Mouse (Mus musculus) cerebellum, postnatal 14 days (tissue): ENCODE results near the gene Adamts2.

ENCODE experiments used
- DNase-seq, 2 experiments: peaks; one replicate each; pipeline ENCODE4 v3.0.0; 2021; ENCODE audit warnings: mixed read lengths in 2 of 2

Gene Adamts2

DNA sequence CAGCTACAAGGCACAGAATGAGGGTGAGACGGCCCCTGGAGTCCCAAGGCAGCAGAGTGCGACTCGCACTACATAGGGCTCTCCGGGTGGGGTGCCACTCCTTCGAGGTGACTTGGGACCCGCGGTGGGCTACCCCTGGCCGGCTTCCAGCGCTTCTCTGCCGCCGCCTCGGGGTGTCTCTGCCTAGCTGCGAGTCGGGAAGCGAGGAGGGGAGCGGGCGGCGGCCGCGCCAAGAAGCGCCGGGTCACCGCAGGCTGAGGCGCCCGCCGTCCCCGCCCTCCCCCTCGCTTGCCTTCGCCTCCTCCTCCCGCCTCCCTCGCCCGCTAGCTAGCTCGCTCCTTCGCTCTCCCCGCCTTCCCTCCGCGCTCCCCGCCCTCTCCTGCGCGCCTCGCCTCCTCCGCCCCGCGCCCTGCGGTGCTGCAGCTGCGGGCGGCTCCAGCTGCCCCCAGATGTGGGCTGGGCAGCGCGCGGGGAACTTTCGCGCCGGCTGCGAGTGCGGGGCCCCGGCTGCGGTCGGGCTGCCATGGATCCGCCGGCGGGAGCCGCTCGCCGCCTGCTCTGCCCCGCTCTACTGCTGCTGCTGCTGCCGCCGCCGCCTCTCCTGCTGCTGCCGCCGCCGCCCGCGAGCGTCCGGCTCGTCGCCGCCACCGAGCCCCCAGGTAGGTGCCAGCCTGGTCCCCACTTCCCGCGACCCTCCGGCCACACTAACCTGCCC lies at the start of gene Adamts2:
Gene Adamts2 (plus strand): TSS at position 444 of the 715 bp plus-strand sequence.
- peak; percentile 75 to 77 for DNase-seq

- no peak for DNase-seq
These were observed 44.8 kb upstream of the Adamts2 start for GRCm38 (mm10) chr11:50557064-50557463.

DNA sequence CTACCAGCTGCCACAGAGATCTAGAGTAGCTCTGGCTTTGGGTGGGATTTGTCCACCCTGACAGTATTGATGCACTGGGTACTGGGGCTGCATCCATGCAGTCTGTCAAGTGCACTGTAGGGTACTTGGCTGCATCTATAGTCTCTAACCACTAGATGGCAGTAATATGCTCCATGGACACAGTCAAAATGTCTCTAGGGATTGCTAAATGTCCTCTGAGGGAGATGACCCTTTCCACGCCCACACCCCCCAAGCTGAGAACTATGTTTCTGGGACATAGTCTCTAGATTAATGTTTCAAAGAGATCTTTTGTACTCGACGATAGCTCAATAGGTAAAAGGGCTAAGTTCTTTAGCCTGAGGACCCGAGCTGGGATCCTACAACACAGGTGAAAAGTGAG lies 42.8 kb upstream of the Adamts2 start:
- DNase-seq = peak in 1 of 2 experiments; percentile 36

DNA sequence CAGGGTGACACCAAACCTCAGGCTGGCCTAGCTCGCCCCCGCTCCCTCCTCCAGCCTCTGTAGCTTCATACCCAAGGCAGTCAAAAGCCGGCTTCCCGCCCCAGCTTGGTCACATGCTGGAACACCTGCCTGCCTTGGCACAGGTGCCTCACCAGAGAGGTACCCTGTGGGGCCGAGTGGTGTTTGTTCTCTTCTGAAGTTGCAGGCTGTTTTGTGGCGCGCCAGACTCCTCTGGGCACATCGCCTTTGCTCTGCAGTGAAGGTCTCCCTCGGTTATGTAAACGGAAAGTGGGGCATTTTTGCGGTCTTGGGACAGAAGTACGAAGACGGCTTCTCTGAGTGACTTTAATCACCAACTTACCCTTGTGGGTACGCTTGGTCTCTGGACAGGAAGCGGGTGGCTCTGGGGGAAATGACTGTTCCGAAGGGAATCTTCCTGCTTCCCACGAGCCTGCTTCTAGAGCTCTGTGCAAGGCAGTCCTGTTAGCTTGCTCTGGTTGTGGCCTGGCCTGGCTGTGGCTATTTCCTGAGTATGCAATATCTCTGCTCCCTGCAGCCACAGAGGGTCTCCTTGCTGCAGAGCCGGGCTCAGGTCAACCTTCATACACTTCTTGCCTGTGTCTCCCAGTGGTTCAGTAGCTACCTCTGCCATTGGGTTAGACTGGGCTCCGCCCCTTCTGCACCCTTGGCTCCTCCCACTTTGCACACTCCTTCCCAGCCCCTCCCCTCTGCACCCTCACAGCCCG lies 36.2 kb upstream of the Adamts2 start:
- no peak for DNase-seq

DNA sequence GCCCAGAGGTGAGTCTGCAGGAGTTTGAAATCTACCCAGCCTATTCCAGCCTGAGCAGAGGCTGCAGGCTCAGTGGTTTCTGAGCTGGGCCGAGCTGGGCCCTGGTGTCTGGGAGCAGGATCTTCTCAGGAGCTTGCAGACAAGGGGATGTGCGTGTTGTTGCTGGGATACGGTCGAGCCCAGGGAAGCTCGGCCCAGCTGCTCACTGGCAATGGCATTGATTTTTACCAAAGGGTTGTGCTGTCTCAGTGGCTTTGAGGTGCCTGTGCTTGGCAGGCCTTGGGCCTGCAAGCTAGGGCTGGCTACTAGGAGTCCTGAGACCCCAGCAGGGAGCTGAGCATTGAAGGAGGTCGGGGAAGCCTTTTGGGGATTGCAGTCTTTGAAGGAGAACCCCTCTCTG lies 30.4 kb upstream of the Adamts2 start:
- peak in 1 of 2 experiments; percentile 24 for DNase-seq

DNA sequence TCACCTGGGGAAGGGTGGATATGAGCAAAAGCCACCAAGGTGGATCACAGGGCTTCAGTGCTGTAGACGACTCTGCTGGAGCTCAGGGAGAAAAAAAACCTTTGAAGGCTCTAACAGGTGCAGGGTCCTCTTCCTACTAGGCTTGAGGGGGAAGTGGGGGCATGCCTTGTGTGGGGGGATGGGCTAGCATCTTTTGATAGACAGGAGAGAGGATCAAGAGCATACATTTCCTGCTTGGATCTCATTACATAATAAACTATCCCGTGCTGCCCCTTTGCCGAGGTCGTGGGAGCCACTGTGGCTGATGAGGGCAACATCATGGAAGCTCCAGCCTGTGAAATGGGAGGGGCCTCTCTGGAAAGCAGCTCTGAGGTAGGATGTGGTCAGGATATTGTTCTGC lies 25.4 kb upstream of the Adamts2 start:
- no peak for DNase-seq

DNA sequence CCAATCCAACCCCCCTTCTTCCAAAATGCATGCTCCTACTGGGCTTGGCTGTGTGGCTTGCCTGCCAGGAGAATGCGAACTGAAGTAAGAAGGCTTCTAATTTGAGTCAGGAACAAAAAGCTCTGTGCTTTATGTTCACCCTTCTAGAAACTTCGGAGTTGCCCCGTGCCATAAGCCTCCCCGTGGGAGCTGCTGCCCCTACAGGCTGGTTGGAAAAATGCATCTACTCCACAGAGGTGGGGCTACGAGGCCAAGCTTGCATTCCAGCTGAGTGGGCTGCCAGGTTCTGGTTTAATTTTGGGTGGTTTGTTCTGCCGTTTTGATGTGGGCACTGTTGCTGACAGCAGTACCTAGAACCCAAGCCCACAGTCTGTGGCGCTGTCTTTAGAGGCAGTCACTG lies 14.9 kb upstream of the Adamts2 start:
- DNase-seq = peak; percentile 67 to 78

GRCm38 (mm10) chr11:50587787-50588186 lies 14.1 kb upstream of the Adamts2 start:
- DNase-seq = peak; percentile 82 to 86

GRCm38 (mm10) chr11:50589060-50589459 lies 12.8 kb upstream of the Adamts2 start:
- DNase-seq = peak; percentile 83 to 88

GRCm38 (mm10) chr11:50591053-50591452 lies 10.8 kb upstream of the Adamts2 start:
- DNase-seq = no peak

DNA sequence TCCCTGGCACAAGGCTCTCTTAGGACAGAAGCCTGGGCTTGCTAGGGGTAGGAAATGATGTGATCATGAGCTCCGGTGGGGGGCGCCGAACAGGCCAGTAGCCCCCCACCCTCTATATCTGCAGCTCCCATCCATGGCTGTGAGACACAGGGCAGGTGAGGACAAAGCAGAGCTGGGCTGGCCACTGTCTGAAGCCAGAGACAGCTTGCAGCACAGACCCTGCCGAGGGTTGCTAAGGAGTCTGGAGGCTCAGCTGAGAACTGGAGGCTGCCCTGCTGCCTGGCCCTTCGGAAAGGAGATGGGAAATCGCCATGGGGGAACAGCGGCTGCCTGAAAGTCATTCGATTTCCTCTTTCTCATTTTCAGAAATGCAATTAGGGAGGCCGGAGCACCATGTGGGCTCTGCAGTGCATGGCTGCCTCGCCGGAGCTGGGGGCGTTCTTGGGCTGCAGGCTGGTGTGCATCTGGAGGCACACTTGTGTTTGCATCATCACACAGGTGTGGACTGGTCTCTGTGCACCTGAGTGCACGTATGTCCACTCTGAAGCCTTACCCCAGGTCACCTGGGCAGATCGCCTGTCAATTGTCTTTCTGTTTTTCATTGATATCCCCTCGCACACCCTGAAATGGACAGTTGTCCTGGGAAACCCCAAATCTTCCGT lies 8.9 kb upstream of the Adamts2 start:
- peak in 1 of 2 experiments; percentile 49 for DNase-seq

DNA sequence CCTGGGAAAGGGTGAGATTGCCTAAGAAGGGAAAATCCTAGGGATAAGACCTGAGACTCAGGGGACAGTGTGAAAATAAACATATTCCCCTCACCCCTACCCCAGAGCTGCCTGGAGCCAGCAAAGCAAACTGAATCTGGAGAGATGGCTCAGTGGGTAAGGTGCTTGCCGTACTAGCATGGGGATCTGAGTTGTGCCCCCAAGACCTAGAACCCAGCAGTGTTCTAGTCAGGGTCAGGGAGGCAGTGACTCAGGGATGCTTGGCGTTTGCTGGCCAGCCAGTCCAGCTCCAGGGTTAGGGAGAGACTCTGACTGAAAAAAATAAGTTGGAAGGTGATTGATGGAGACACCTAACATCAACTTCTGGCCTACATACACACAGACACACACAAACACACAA lies 5.3 kb upstream of the Adamts2 start:
- no peak for DNase-seq

- no peak for DNase-seq
These were observed 2.7 kb upstream of the Adamts2 start for GRCm38 (mm10) chr11:50599156-50599555.

GRCm38 (mm10) chr11:50602356-50603081 lies 635 bp downstream of the Adamts2 start:
- DNase-seq = peak; percentile 62 to 71

DNA sequence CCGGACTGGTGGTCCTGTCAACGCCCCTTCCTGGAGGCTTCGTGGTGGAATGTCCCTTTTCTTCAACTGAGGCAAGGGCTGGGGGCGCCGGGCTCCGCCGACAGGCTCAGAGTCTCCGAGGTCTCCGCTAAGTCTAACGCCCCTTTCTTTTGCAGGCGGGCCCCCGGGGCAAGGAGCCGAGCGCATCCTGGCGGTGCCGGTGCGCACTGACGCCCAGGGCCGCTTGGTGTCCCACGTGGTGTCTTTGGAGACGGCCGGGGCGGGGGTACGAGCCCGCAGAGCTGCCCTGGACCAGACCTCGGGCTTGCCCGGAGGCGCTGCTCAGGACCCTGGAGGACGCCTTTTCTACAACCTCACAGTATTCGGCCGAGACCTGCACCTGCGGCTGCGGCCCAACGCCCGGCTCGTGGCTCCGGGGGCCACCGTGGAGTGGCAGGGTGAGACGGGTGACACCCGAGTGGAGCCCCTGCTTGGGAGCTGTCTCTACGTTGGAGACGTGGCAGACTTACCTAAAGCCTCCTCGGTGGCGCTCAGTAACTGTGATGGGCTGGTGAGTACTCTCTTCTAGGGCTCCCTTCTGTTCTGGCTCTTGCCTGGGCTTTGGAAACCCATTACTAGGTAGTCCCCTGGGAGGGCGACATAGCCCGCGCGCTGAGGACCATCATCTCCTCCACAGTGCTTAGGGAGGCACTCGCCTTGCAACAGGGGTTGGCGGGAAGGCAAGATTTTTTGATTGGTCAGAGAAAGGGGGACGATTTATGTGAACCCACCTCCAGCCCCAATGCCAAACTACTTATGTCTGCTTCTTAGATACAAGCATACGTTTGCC lies 1.4 kb downstream of the Adamts2 start:
- DNase-seq = peak; percentile 74 to 82

GRCm38 (mm10) chr11:50604371-50604770 lies 2.5 kb downstream of the Adamts2 start:
- peak; percentile 55 to 60 for DNase-seq

GRCm38 (mm10) chr11:50611181-50611580 lies 9.3 kb downstream of the Adamts2 start:
- no peak for DNase-seq

GRCm38 (mm10) chr11:50617015-50617543 lies 15.2 kb downstream of the Adamts2 start:
- DNase-seq = no peak

DNA sequence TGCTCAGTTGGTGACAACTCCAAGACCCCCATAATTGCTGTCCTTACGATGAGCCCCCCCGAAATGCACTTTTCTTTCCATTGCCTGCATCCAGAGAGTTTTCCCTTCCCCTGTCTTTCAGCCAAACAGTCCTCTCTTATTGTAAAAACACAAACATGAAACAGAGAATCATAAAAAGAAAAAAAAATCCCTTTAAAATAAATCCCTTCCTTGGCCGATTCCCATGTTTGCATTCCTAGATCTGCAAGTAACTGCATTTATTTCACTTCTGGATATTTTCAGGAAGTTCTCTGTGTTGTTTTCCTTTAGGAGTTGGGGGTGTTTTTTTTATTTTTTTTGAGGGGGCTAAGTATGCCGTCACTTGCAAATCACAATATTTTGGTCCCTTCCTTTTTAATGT lies 19.0 kb downstream of the Adamts2 start:
- no peak for DNase-seq

DNA sequence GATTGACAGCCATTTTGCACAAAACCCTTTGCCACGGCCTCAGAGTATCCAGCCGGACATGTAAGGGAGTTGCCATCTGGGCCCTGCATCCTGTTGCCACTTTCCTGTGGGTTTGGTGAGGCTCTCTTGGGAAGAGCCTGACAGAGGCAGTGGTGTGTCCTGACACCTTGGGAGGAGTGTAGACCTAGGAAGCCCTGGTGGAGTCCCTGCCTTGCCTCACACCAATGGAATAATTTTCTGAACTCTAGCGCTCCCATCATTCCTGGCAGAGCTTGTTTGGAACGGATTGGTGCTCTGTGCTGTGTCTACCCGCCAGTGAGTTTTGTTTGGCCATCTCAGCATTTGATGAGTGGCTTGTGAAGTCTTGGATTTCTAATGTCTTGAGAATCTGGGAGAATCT lies 19.5 kb downstream of the Adamts2 start:
- no peak for DNase-seq

- no peak for DNase-seq
These were observed 20.4 kb downstream of the Adamts2 start for GRCm38 (mm10) chr11:50622238-50622726.

- no peak for DNase-seq
These were observed 21.9 kb downstream of the Adamts2 start for GRCm38 (mm10) chr11:50623806-50624205.
